ENCODE assay signal across 25 mouse cellular contexts in genomic region chr8:71515043-71515442, GRCm38 (mm10). TPM values are rescaled to one million over a fixed set of nuclear protein-coding genes. Genes with fewer than 3 reads are reported as not detected.
DNase-seq lines count a peak whose midpoint lies in the region; ATAC-seq and TF ChIP-seq lines count a peak whose summit lies in the region.
"Had no signal": no experiment of that assay in that cellular context is flagged by ENCODE, and none has a peak within 500 bp of the region (broad histone marks: within the 10 kb centered on the region; RNA-seq: fewer than 3 reads in every experiment).

No protein-coding gene starts in this region.

- peaks cover 5 to 7% of the 10 kb centered on the region in 2 experiments; a peak in 3 of 4 replicates for H3K4me1 ChIP-seq in liver, embryonic 14.5 days (replicated peaks; ENCODE audit: control insufficient read depth in 2 of 2, insufficient read depth in 2 of 2, low read length in 1 of 2)
- peaks cover 22% of the 10 kb centered on the region for H3K4me1 ChIP-seq in liver, embryonic 11.5 days (replicated peaks; ENCODE audit: control insufficient read depth, insufficient read depth, low read length)
- H3K4me1 ChIP-seq in ES-Bruce4 (ENCODE audit: control insufficient read depth, insufficient read depth, low read length): peaks cover 4% of the 10 kb centered on the region
- H3K4me1 ChIP-seq: forebrain, embryonic 13.5 days had no signal

- TF ChIP-seq EP300 in liver, embryonic 14.5 days (IDR thresholded peaks at IDR 0.05; ENCODE audit: low read depth): no peak
- TF ChIP-seq EP300 in ES-Bruce4 (IDR thresholded peaks at IDR 0.05; ENCODE audit: insufficient read depth, low read depth, low read length): no peak

- TF ChIP-seq CTCF in gastrocnemius, adult 2 months (IDR thresholded peaks at IDR 0.05): peak; percentile 17; the same call in 1 of the 2 replicates
- peak; percentile 26; the same call in 1 of the 2 replicates for TF ChIP-seq CTCF in liver, embryonic 14.5 days (IDR thresholded peaks at IDR 0.05; ENCODE audit: low read depth)
- peak; percentile 69 for TF ChIP-seq CTCF in ES-Bruce4 (IDR thresholded peaks at IDR 0.05; ENCODE audit: low read depth, low read length)

- no peak for ATAC-seq in liver, embryonic 14.5 days (ENCODE audit: insufficient read depth)
- ATAC-seq in liver, embryonic 11.5 days (replicated peaks; ENCODE audit: low FRiP score): no peak
- no peak for ATAC-seq in megakaryocyte progenitor cell, adult 5-6 weeks (replicated peaks; ENCODE audit: poor library complexity)
- ATAC-seq: forebrain, embryonic 13.5 days; forebrain, postnatal 0 days; hindbrain, postnatal 0 days had no signal

- H3K4me2 ChIP-seq in liver, embryonic 14.5 days (ENCODE audit: low read depth): no peak overlapping the region
- no peak overlapping the region for H3K4me2 ChIP-seq in liver, embryonic 11.5 days
- H3K4me2 ChIP-seq: forebrain, embryonic 13.5 days; heart, embryonic 15.5 days; hindbrain, embryonic 13.5 days had no signal

- intact Hi-C loops in gastrocnemius, adult 2 months (cut with DNase I): no loop called here
- intact Hi-C loops in gastrocnemius, postnatal 36 days (cut with DNase I): no loop called here

- H3K36me3 ChIP-seq in liver, embryonic 14.5 days (replicated peaks; ENCODE audit: control insufficient read depth, insufficient read depth, low read depth): no peaks in the 10 kb centered on the region
- H3K36me3 ChIP-seq in liver, embryonic 11.5 days (ENCODE audit: control insufficient read depth, insufficient read depth, low read length): no peaks in the 10 kb centered on the region
- H3K36me3 ChIP-seq in ES-Bruce4 (ENCODE audit: control insufficient read depth, insufficient read depth, low read length, poor library complexity, severe bottlenecking): no peaks in the 10 kb centered on the region
- H3K36me3 ChIP-seq: embryonic facial prominence, embryonic 10.5 days; G1E; heart, embryonic 10.5 days; heart, embryonic 15.5 days; hindbrain, embryonic 13.5 days had no signal

- no peak overlapping the region for H3K27ac ChIP-seq in gastrocnemius, adult 2 months
- H3K27ac ChIP-seq in liver, embryonic 14.5 days: no peak overlapping the region
- H3K27ac ChIP-seq in liver, embryonic 11.5 days (ENCODE audit: low read depth, low read length): no peak overlapping the region
- H3K27ac ChIP-seq in ES-Bruce4 (ENCODE audit: insufficient read depth, low read length): no peak overlapping the region
- H3K27ac ChIP-seq: embryonic facial prominence, embryonic 10.5 days; forebrain, embryonic 13.5 days; heart, embryonic 10.5 days; heart, embryonic 15.5 days; hindbrain, embryonic 13.5 days; hindbrain, postnatal 0 days had no signal

- DNase-seq in gastrocnemius, adult 2 months: no peak
- no peak for DNase-seq in gastrocnemius, postnatal 36 days
- no peak for DNase-seq in liver, embryonic 14.5 days (ENCODE audit: low read depth in 3 of 3, low spot score in 3 of 3)
- DNase-seq in liver, embryonic 11.5 days (ENCODE audit: low spot score): no peak
- peak; percentile 59 for DNase-seq in ZHBTc4 (ENCODE audit: low read depth, low spot score)
- DNase-seq in cerebellum, postnatal 25 days: no peak
- DNase-seq: adrenal gland, adult 2 months; adrenal gland, postnatal 25 days; cerebellum, adult 18-20 months; cerebellum, adult 9-11 months; forebrain, postnatal 0 days; gastrocnemius, postnatal 25 days; heart, adult 11 months; heart, postnatal 14 days had no signal

- 62% methylated on average over 5 of the region's 5 CpGs for WGBS in liver, embryonic 14.5 days (ENCODE audit: insufficient replicate concordance)
- WGBS in liver, embryonic 11.5 days: 76% methylated on average over 5 of the region's 5 CpGs

- no peak for TF ChIP-seq POLR2A in ES-Bruce4 (IDR thresholded peaks at IDR 0.05; ENCODE audit: insufficient read depth, low read length)

- H3K9ac ChIP-seq in liver, embryonic 14.5 days (replicated peaks): no peak overlapping the region
- no peak overlapping the region for H3K9ac ChIP-seq in liver, embryonic 11.5 days (ENCODE audit: low read depth, low read length)
- H3K9ac ChIP-seq in ES-Bruce4 (ENCODE audit: low read depth, poor library complexity, severe bottlenecking): no peak overlapping the region
- H3K9ac ChIP-seq: forebrain, embryonic 13.5 days; forebrain, postnatal 0 days; heart, embryonic 15.5 days; hindbrain, embryonic 13.5 days had no signal

- H3K27me3 ChIP-seq in liver, embryonic 14.5 days (ENCODE audit: control insufficient read depth, insufficient read depth, low read length): no peaks in the 10 kb centered on the region
- no peaks in the 10 kb centered on the region for H3K27me3 ChIP-seq in liver, embryonic 11.5 days (replicated peaks; ENCODE audit: control insufficient read depth, insufficient read depth, low read length)
- H3K27me3 ChIP-seq in ES-Bruce4 (ENCODE audit: control insufficient read depth, insufficient read depth, low read length, poor library complexity, severe bottlenecking): no peaks in the 10 kb centered on the region

- no peak overlapping the region for H3K4me3 ChIP-seq in gastrocnemius, adult 2 months
- H3K4me3 ChIP-seq in liver, embryonic 14.5 days (ENCODE audit: insufficient read depth in 1 of 2, low read depth in 2 of 2, low read length in 2 of 2): no peak overlapping the region
- no peak overlapping the region for H3K4me3 ChIP-seq in liver, embryonic 11.5 days (ENCODE audit: low read depth, low read length)
- H3K4me3 ChIP-seq in ES-Bruce4 (ENCODE audit: low read depth, low read length): no peak overlapping the region
- H3K4me3 ChIP-seq: embryonic facial prominence, embryonic 10.5 days; forebrain, embryonic 13.5 days; heart, embryonic 10.5 days; heart, embryonic 15.5 days; hindbrain, embryonic 13.5 days had no signal

- H3K9me3 ChIP-seq in liver, embryonic 14.5 days (ENCODE audit: control insufficient read depth, low read length): no peaks in the 10 kb centered on the region
- H3K9me3 ChIP-seq in liver, embryonic 11.5 days (ENCODE audit: control insufficient read depth, low read length): no peaks in the 10 kb centered on the region
- no peaks in the 10 kb centered on the region for H3K9me3 ChIP-seq in ES-Bruce4 (replicated peaks; ENCODE audit: control insufficient read depth, insufficient read depth, low read length, poor library complexity, severe bottlenecking)
- H3K9me3 ChIP-seq: embryonic facial prominence, embryonic 10.5 days; forebrain, embryonic 13.5 days; G1E; heart, embryonic 10.5 days; heart, embryonic 15.5 days; hindbrain, embryonic 13.5 days had no signal

RNA-seq across cellular contexts. Expression of gene Plvap, which starts 3.5 kb away (rescaled TPM):
- 10 to 100 TPM in 1 of 2 experiments, 1 to 10 TPM in 1; 9.3 to 11.6 TPM for total RNA-seq in gastrocnemius, adult 2 months (2021)
- total RNA-seq in gastrocnemius, postnatal 36 days (2021): 1 to 10 TPM; 5.6 to 9.3 TPM
- polyA plus RNA-seq in liver, embryonic 14.5 days (2012; rRNA removed): 15.4 and 16.8 TPM in 2 replicates
- 15.9 and 18.4 TPM in 2 replicates for polyA plus RNA-seq in liver, embryonic 14.5 days (2014; fragmentation: Nextera tagmentation; extraction: Ambion mirVana)
- 56.0 and 57.3 TPM in 2 replicates for polyA plus RNA-seq in liver, embryonic 11.5 days (2014; fragmentation: Nextera tagmentation; extraction: Ambion mirVana)
- polyA plus RNA-seq in ES-Bruce4 (2011; ENCODE audit: insufficient read depth, insufficient read length, low read depth, missing spikeins): 4.0 and 4.4 TPM in 2 replicates
- total RNA-seq in megakaryocyte progenitor cell, adult 5-6 weeks (2015): 0.67 and 0.76 TPM in 2 replicates
- total RNA-seq in megakaryocyte progenitor cell, adult 5-6 weeks (2017): 0.71 and 2.7 TPM in 2 replicates
- total RNA-seq: hematopoietic stem cell, adult 5-6 weeks had no signal

RNA-seq across cellular contexts. Expression of gene Ccdc194, which starts 10.5 kb away (rescaled TPM):
- total RNA-seq in gastrocnemius, adult 2 months (2021): not detected
- not detected for total RNA-seq in gastrocnemius, postnatal 36 days (2021)
- polyA plus RNA-seq in liver, embryonic 14.5 days (2012; rRNA removed): 0.09 and 0.11 TPM in 2 replicates
- 0.19 TPM in 1 of 2 replicates, not detected in the other for polyA plus RNA-seq in liver, embryonic 14.5 days (2014; fragmentation: Nextera tagmentation; extraction: Ambion mirVana)
- 0.16 and 0.44 TPM in 2 replicates for polyA plus RNA-seq in liver, embryonic 11.5 days (2014; fragmentation: Nextera tagmentation; extraction: Ambion mirVana)
- polyA plus RNA-seq in ES-Bruce4 (2011; ENCODE audit: insufficient read depth, insufficient read length, low read depth, missing spikeins): 4.3 and 4.9 TPM in 2 replicates
- 0.07 TPM in 1 of 2 replicates, not detected in the other for total RNA-seq in megakaryocyte progenitor cell, adult 5-6 weeks (2015)
- total RNA-seq in megakaryocyte progenitor cell, adult 5-6 weeks (2017): not detected in 2 replicates
- total RNA-seq: adrenal gland, adult 2 months; adrenal gland, postnatal 25 days; gastrocnemius, adult 18-20 months; gastrocnemius, postnatal 25 days; hematopoietic stem cell, adult 5-6 weeks; hindbrain, postnatal 0 days had no signal
- polyA plus RNA-seq: adrenal gland, adult 2 months; G1E had no signal

RNA-seq across cellular contexts. Expression of gene Bst2, which starts 22.2 kb away (rescaled TPM):
- 1 to 10 TPM; 4.3 to 8.3 TPM for total RNA-seq in gastrocnemius, adult 2 months (2021)
- 1 to 10 TPM; 7.6 to 9.9 TPM for total RNA-seq in gastrocnemius, postnatal 36 days (2021)
- polyA plus RNA-seq in liver, embryonic 14.5 days (2012; rRNA removed): 41.1 and 44.4 TPM in 2 replicates
- polyA plus RNA-seq in liver, embryonic 14.5 days (2014; fragmentation: Nextera tagmentation; extraction: Ambion mirVana): 12.2 and 14.2 TPM in 2 replicates
- 21.9 and 24.0 TPM in 2 replicates for polyA plus RNA-seq in liver, embryonic 11.5 days (2014; fragmentation: Nextera tagmentation; extraction: Ambion mirVana)
- 207 and 235 TPM in 2 replicates for polyA plus RNA-seq in ES-Bruce4 (2011; ENCODE audit: insufficient read depth, insufficient read length, low read depth, missing spikeins)
- 11.3 and 15.7 TPM in 2 replicates for total RNA-seq in megakaryocyte progenitor cell, adult 5-6 weeks (2015)
- total RNA-seq in megakaryocyte progenitor cell, adult 5-6 weeks (2017): 50.9 and 62.2 TPM in 2 replicates

RNA-seq across cellular contexts. Expression of gene Gtpbp3, which starts 27.1 kb away (rescaled TPM):
- total RNA-seq in gastrocnemius, adult 2 months (2021): 10 to 100 TPM; 10.1 to 10.7 TPM
- 10 to 100 TPM in 1 of 2 experiments, 1 to 10 TPM in 1; 8.0 to 10.5 TPM for total RNA-seq in gastrocnemius, postnatal 36 days (2021)
- 9.2 and 10.0 TPM in 2 replicates for polyA plus RNA-seq in liver, embryonic 14.5 days (2012; rRNA removed)
- polyA plus RNA-seq in liver, embryonic 14.5 days (2014; fragmentation: Nextera tagmentation; extraction: Ambion mirVana): 1.3 and 1.8 TPM in 2 replicates
- 9.5 and 10.4 TPM in 2 replicates for polyA plus RNA-seq in liver, embryonic 11.5 days (2014; fragmentation: Nextera tagmentation; extraction: Ambion mirVana)
- 14.8 and 16.3 TPM in 2 replicates for polyA plus RNA-seq in ES-Bruce4 (2011; ENCODE audit: insufficient read depth, insufficient read length, low read depth, missing spikeins)
- 5.9 TPM in 2 replicates for total RNA-seq in megakaryocyte progenitor cell, adult 5-6 weeks (2015)
- total RNA-seq in megakaryocyte progenitor cell, adult 5-6 weeks (2017): 23.4 and 26.5 TPM in 2 replicates

RNA-seq across cellular contexts. Expression of gene Mvb12a, which starts 27.7 kb away (rescaled TPM):
- 10 to 100 TPM; 21.5 to 27.7 TPM for total RNA-seq in gastrocnemius, adult 2 months (2021)
- total RNA-seq in gastrocnemius, postnatal 36 days (2021): 10 to 100 TPM; 20.8 to 24.8 TPM
- 21.1 and 25.6 TPM in 2 replicates for polyA plus RNA-seq in liver, embryonic 14.5 days (2012; rRNA removed)
- 31.1 and 35.2 TPM in 2 replicates for polyA plus RNA-seq in liver, embryonic 14.5 days (2014; fragmentation: Nextera tagmentation; extraction: Ambion mirVana)
- 68.1 and 71.0 TPM in 2 replicates for polyA plus RNA-seq in liver, embryonic 11.5 days (2014; fragmentation: Nextera tagmentation; extraction: Ambion mirVana)
- 72.6 and 74.1 TPM in 2 replicates for polyA plus RNA-seq in ES-Bruce4 (2011; ENCODE audit: insufficient read depth, insufficient read length, low read depth, missing spikeins)
- total RNA-seq in megakaryocyte progenitor cell, adult 5-6 weeks (2015): 45.4 and 49.8 TPM in 2 replicates
- total RNA-seq in megakaryocyte progenitor cell, adult 5-6 weeks (2017): 65.6 and 76.6 TPM in 2 replicates

Comparison
In these comparisons a context has a peak if more than half of its experiments do, and no peak if none do; other contexts are left out.
1. CTCF ChIP-seq: peak in every context shown above with its lines; median percentile 69 in ES-Bruce4; 26 in liver, embryonic 14.5 days; 17 in gastrocnemius, adult 2 months.